Mouse (Mus musculus) limb, embryonic 11.5 days (tissue): ENCODE data around the gene Scel. TPM values are rescaled to one million over a fixed set of nuclear protein-coding genes. Genes with fewer than 3 reads are reported as not detected.

Source experiments
- ATAC-seq: fragments of 200-750 bp; cut with Nextera tagmentation; 2 replicates; pipeline ENCODE4 v1.8.0; 2017; ENCODE audit warnings: low read depth; ENCODE audit not compliant: insufficient number of reproducible peaks, low FRiP score, low TSS enrichment
- DNase-seq: peaks from one replicate; pipeline ENCODE4 v3.0.0-alpha.2; 2015; ENCODE audit warnings: low spot score
- H3K27ac ChIP-seq: fragments of 300-500 bp; sonication (generic); replicated peaks from 2 replicates; pipeline ENCODE4 v1.5.1; 2014; ENCODE audit warnings: low read depth, mild to moderate bottlenecking, low read length
- H3K27me3 ChIP-seq: fragments of 300-500 bp; sonication (generic); 2 replicates; pipeline ENCODE4 v1.6.1; 2014; ENCODE audit warnings: mild to moderate bottlenecking, low read length, mixed read lengths; ENCODE audit not compliant: control insufficient read depth, insufficient read depth
- H3K36me3 ChIP-seq: fragments of 300-500 bp; sonication (generic); 2 replicates; pipeline ENCODE4 v1.6.1; 2014; ENCODE audit warnings: mild to moderate bottlenecking, low read length, moderate library complexity, mixed read lengths; ENCODE audit not compliant: control insufficient read depth, insufficient read depth
- H3K4me1 ChIP-seq: fragments of 300-500 bp; sonication (generic); 2 replicates; pipeline ENCODE4 v1.6.1; 2014; ENCODE audit warnings: low read length, mixed read lengths; ENCODE audit not compliant: control insufficient read depth, insufficient read depth
- H3K4me2 ChIP-seq: fragments of 300-500 bp; sonication (generic); 2 replicates; pipeline ENCODE4 v1.6.1; 2014; ENCODE audit warnings: low read depth, mild to moderate bottlenecking, moderate library complexity; ENCODE audit not compliant: severe bottlenecking
- H3K4me3 ChIP-seq: fragments of 300-500 bp; sonication (generic); 2 replicates; pipeline ENCODE4 v1.5.1; 2014; ENCODE audit warnings: low read depth, low read length
- H3K9ac ChIP-seq: fragments of 300-500 bp; sonication (generic); 2 replicates; pipeline ENCODE4 v1.6.1; 2014; ENCODE audit warnings: mild to moderate bottlenecking, low read length
- H3K9me3 ChIP-seq: fragments of 300-500 bp; sonication (generic); 2 replicates; pipeline ENCODE4 v1.6.1; 2016; ENCODE audit warnings: low read length; ENCODE audit not compliant: control insufficient read depth
- WGBS: fragments of 180-500 bp; shearing (Covaris S2); extraction: QIAGEN DNeasy Blood & Tissue Kit; methylation state at CpG from one replicate; pipeline ENCODE4 v1.1.7; 2014; 5-methylcytosine and 5-hydroxymethylcytosine counted together
- microRNA-seq: library from miRNA; unstranded; fragments of <30 nt; microRNA quantifications from one replicate; pipeline ENCODE4, GENCODE M21; 2016
- polyA plus RNA-seq: library from polyadenylated mRNA; unstranded; fragments of >200 nt; fragmentation: Nextera tagmentation; extraction: Ambion mirVana; gene quantifications from 2 replicates; pipeline ENCODE4 v1.2.1, GENCODE M21; 2014

Gene Scel
- polyA plus RNA-seq, 1 experiment from 2014 or later, result 0.21 TPM

DNA sequence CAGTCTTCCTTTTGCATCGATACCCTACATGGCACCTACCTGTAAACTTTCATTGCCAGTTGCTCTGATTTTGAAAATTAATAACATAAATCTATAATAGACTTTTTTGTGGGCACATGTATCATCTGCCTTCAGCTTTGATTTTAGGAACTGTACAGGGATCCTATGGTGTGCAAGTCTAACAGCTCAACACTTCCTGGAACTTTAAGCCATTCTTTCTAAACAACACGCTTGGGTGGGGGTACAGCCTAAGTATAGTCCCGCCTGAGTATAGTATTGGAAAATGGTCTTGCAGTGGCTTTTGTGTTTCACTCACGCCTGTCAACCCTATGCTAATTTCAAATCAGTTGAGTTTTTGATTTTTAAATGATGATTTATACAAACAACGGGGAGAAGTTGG lies 139.4 kb downstream of the Scel start:
- no peaks in the 10 kb centered on the region for H3K36me3 ChIP-seq
- 0 out of 2 replicates have a peak, but pooled peaks cover 2% of the 10 kb centered on the region for H3K4me1 ChIP-seq
- 88% methylated on average over 5 of the region's 5 CpGs for WGBS
- H3K27ac ChIP-seq, result no peak overlapping the region
- ATAC-seq, result no peak
- no peak overlapping the region for H3K4me2 ChIP-seq
- no peak overlapping the region for H3K9ac ChIP-seq
- H3K27me3 ChIP-seq, result peaks cover 6% of the 10 kb centered on the region; the same call in 1 of the 2 replicates
- DNase-seq, result no peak
- no peak overlapping the region for H3K4me3 ChIP-seq
- no peaks in the 10 kb centered on the region for H3K9me3 ChIP-seq

DNA sequence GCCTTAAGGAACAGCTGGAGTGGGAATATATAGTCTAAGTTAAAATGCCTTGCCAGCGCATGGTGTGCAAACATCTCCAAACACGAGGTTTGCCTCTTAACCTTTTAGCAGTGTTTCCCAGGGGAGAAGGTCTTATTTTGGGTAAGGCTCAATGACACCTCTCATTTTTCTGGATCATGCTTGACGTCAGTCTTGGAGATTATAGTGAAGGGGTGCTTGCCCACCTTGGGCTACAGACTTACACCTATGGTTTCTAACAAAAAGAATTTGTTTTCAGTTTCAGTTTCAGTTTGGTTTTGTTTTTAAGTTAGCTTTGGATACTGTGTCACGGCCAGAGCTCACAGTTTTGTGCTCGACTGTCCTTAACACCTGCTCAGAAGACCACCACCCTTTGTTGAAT lies 140.7 kb downstream of the Scel start:
- no peaks in the 10 kb centered on the region for H3K36me3 ChIP-seq
- H3K4me1 ChIP-seq, result 0 out of 2 replicates have a peak, but pooled peaks cover 2% of the 10 kb centered on the region
- H3K27me3 ChIP-seq, result peaks cover 6% of the 10 kb centered on the region; the same call in 1 of the 2 replicates
- H3K4me3 ChIP-seq, result no peak overlapping the region
- WGBS, result 71% methylated on average over 5 of the region's 5 CpGs
- H3K9ac ChIP-seq, result no peak overlapping the region
- no peak overlapping the region for H3K4me2 ChIP-seq
- ATAC-seq (no peak), DNase-seq (no peak)
- no peak overlapping the region for H3K27ac ChIP-seq
- no peaks in the 10 kb centered on the region for H3K9me3 ChIP-seq

DNA sequence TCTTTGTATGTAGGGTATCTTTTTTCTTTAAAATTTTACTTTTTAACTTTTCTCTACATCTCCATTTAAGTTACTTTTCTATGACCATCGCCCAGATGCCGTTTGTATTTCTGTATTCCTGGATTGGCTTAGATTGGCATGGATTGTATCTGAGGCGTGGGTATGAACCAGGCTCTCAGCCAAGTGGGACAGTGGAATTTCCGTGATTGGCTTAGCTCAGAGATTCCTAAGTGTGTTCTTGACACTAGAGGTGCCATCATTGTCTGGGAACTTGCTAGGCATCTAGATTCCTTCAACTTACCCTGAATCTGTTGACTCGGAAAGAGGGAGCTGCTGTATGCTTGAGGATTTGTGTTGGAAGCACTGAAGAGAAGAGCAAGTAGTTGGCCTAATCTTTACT lies 142.3 kb downstream of the Scel start:
- Histone ChIP-seq H3K27me3 (peaks cover 6% of the 10 kb centered on the region; the same call in 1 of the 2 replicates), H3K9me3 (no peaks in the 10 kb centered on the region), H3K4me1 (0 out of 2 replicates have a peak, but pooled peaks cover 2% of the 10 kb centered on the region), H3K4me3 (no peak overlapping the region), H3K9ac (no peak overlapping the region), H3K36me3 (no peaks in the 10 kb centered on the region), H3K27ac (no peak overlapping the region), H3K4me2 (no peak overlapping the region)
- 83% methylated on average over 5 of the region's 5 CpGs for WGBS
- no peak for ATAC-seq
- DNase-seq, result no peak

DNA sequence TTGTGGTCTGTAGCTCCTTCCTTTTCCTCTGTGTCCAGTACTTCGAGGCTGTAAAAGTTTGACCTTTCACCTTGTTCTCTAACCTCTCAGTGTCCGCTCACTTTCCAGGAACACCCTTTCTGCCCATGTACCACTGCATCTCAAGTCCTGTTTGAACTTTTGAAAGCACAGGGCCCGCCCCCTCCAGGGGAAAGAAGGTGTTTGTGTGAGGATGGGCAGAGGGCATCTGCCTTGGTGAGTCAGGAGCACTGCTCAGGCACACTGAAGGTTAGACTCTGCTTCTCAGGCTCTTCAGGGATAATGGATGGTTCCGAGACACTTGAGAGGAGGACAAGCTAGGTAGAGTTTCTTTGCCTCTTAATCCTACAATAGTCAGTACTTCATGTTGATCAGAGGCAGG lies 144.7 kb downstream of the Scel start:
- no peak for DNase-seq
- WGBS, result 62% methylated on average over 4 of the region's 4 CpGs
- Histone ChIP-seq H3K36me3 (no peaks in the 10 kb centered on the region), H3K9me3 (no peaks in the 10 kb centered on the region), H3K4me1 (no peaks in the 10 kb centered on the region), H3K27me3 (no peaks in the 10 kb centered on the region), H3K27ac (no peak overlapping the region), H3K9ac (no peak overlapping the region), H3K4me2 (no peak overlapping the region), H3K4me3 (no peak overlapping the region)
- ATAC-seq, result no peak

Small RNA genes within 50 kb of the gene (microRNA-seq; reads per million reads assigned to microRNA genes)
- gene Gm22877, result not detected

Other genes starting within 250 kb of the Scel start
- gene Mycbp2, start 166.5 kb upstream of the Scel start, polyA plus RNA-seq, result 19.4 and 21.7 TPM in 2 replicates
- gene Slain1, start 136.9 kb downstream of the Scel start, polyA plus RNA-seq, result 2.1 and 2.6 TPM in 2 replicates